Mouse (Mus musculus) retina, adult 2 months (tissue): Measurements from ENCODE around the gene Fut11.
A peak's percentile ranks its signal among the peaks of the same experiment; 100 is the strongest.

Source experiments
- DNase-seq: peaks from one replicate; pipeline ENCODE4 v3.0.0-alpha.2; 2012; ENCODE audit warnings: low read depth, low spot score

The Fut11 gene

GRCm38 (mm10) chr14:20694884-20695760 is at the start of gene Fut11:
Fut11 (plus strand) TSS chr14:20694968.
- DNase-seq, result peak; percentile 58

GRCm38 (mm10) chr14:20645547-20645946 is 49.2 kb upstream of the Fut11 start:
- no peak for DNase-seq

GRCm38 (mm10) chr14:20646381-20646780 is 48.4 kb upstream of the Fut11 start:
- no peak for DNase-seq

- no peak for DNase-seq
Measured at GRCm38 (mm10) chr14:20651000-20651399, 43.8 kb upstream of the Fut11 start.

- DNase-seq, result no peak
Measured at GRCm38 (mm10) chr14:20651722-20652256, 43.0 kb upstream of the Fut11 start.

- DNase-seq, result no peak
Measured at GRCm38 (mm10) chr14:20654690-20655421, 39.9 kb upstream of the Fut11 start.

- no peak for DNase-seq
Measured at GRCm38 (mm10) chr14:20655731-20656130, 39.0 kb upstream of the Fut11 start.

GRCm38 (mm10) chr14:20656361-20656760 is 38.4 kb upstream of the Fut11 start, which contains the start of gene Myoz1:
Myoz1 (minus strand) TSS chr14:20656540.
- DNase-seq, result no peak

- no peak for DNase-seq
Measured at GRCm38 (mm10) chr14:20658326-20658725, 36.4 kb upstream of the Fut11 start.

GRCm38 (mm10) chr14:20658902-20659301 is 35.9 kb upstream of the Fut11 start:
- DNase-seq, result no peak

GRCm38 (mm10) chr14:20659687-20660086 is 35.1 kb upstream of the Fut11 start:
- no peak for DNase-seq

- peak; percentile 91 for DNase-seq
Measured at GRCm38 (mm10) chr14:20660827-20661660, 33.7 kb upstream of the Fut11 start.

GRCm38 (mm10) chr14:20661661-20662331 is 33.0 kb upstream of the Fut11 start:
- no peak for DNase-seq

GRCm38 (mm10) chr14:20662740-20663139 is 32.0 kb upstream of the Fut11 start:
- no peak for DNase-seq

GRCm38 (mm10) chr14:20663601-20664000 is 31.2 kb upstream of the Fut11 start:
- no peak for DNase-seq

- no peak for DNase-seq
Measured at GRCm38 (mm10) chr14:20664436-20664835, 30.3 kb upstream of the Fut11 start.

GRCm38 (mm10) chr14:20667469-20667868 is 27.3 kb upstream of the Fut11 start:
- no peak for DNase-seq

GRCm38 (mm10) chr14:20668154-20668810 is 26.5 kb upstream of the Fut11 start, which contains the start of gene Synpo2l:
Synpo2l (minus strand) TSS chr14:20668354.
- DNase-seq, result no peak

- no peak for DNase-seq
Measured at GRCm38 (mm10) chr14:20672990-20673389, 21.8 kb upstream of the Fut11 start.

- no peak for DNase-seq
Measured at GRCm38 (mm10) chr14:20673735-20674063, 21.1 kb upstream of the Fut11 start.
